Mouse (Mus musculus): ENCODE results near the gene BC030499.

DNA sequence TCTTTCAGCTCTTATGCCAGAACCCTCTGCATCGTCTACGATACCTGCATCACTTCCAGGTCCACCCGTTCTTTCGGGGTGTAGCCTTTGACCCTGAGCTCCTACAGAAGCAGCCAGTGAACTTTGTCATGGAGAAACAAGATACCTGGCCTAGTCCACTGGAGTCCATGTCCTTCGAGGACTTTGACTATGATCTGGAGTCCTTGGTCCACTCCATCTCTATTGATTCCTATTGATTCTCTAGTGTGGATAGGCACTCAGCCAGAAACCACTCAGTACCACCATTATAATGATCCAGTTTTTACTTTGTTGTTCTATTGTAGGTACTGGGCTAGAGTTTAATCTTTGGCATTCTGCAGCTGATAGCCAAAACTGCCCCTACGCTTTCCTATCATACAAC, 3.9 kb downstream of the BC030499 start:
- TF ChIP-seq ETS1 (IDR thresholded peaks at IDR 0.05; ENCODE audit: low read depth, low read length) (no peak), GATA1 (IDR thresholded peaks at IDR 0.05; ENCODE audit: low read depth, low read length) (no peak), EP300 (IDR thresholded peaks at IDR 0.05; ENCODE audit: low read depth in 1 of 2, low read length in 2 of 2) (no peak), USF1 (IDR thresholded peaks at IDR 0.05; ENCODE audit: low read depth, low read length) (no peak), POLR2A (IDR thresholded peaks at IDR 0.05; ENCODE audit: control insufficient read depth in 1 of 2, insufficient read depth in 1 of 2, low read depth in 1 of 2, low read length in 2 of 2, poor library complexity in 1 of 2) (no peak), GABPA (IDR thresholded peaks at IDR 0.05; ENCODE audit: low read depth, low read length) (no peak)
